Mouse (Mus musculus): ENCODE measurements around the gene Gm20388.

DNA sequence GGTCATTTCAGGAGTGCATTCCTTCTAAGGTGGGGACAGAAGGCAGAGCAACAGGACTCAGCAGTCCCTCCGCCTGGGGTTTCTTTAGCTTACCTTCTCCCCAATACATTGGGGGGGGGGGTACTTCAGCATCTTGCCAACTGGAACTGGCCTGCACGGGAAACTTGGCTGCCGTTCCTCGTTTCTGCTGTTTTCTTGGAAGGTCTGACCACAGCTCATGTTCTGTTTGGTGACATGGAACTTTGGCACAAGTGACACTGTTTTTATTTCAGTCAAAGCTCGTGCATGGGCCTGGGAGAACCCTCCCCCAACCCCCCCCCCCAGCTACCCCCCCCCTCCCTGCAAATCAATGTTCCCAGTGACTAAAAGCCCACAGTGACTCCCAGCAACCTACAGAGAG lies 3837.1 kb downstream of the Gm20388 start:
- TF ChIP-seq CHD2 (IDR thresholded peaks at IDR 0.05; ENCODE audit: low read depth, low read length) (no peak), ZC3H11A (IDR thresholded peaks at IDR 0.05; ENCODE audit: borderline replicate concordance, low read depth, low read length) (no peak), ZNF384 (IDR thresholded peaks at IDR 0.05; ENCODE audit: low read depth, low read length) (no peak)
